30 mouse cellular contexts compared by ENCODE assay signal in the genomic region with DNA sequence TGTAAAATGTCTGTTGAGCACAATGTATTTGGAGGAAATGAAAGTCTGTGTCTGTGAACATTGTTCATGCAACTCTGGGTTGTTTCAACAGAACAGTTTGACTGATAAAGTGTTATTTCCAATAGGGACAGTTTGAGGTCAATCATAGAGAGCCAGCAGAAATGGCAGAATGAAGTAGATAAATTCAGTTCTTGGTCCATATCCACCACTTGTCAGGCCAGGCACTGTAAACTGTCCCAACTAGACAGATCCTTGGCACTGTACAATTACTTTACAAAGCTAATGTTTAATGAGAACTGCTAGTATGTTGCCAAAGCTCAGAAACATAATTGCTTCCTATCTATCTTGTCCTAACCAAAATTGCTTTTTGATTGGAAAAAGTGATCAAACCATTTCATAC. TPM values are rescaled to one million over a fixed set of nuclear protein-coding genes. Genes with fewer than 3 reads are reported as not detected.
"Had no signal": no experiment of that assay in that cellular context is flagged by ENCODE, and none has a peak within 500 bp of the region (broad histone marks: within the 10 kb centered on the region; RNA-seq: fewer than 3 reads in every experiment).

No protein-coding gene starts in this region.

- H3K4me1 ChIP-seq: heart, embryonic 13.5 days; heart, embryonic 15.5 days; hindbrain, embryonic 13.5 days; hindbrain, embryonic 15.5 days; limb, embryonic 13.5 days had no signal

- H3K4me2 ChIP-seq: heart, embryonic 11.5 days; heart, embryonic 13.5 days; heart, embryonic 15.5 days; hindbrain, embryonic 13.5 days; hindbrain, embryonic 15.5 days; limb, embryonic 13.5 days had no signal

- H3K36me3 ChIP-seq: heart, embryonic 13.5 days; heart, embryonic 15.5 days; hindbrain, embryonic 13.5 days; hindbrain, embryonic 15.5 days; limb, embryonic 13.5 days had no signal

- ATAC-seq: forebrain, postnatal 0 days; hindbrain, postnatal 0 days; intestine, embryonic 16.5 days had no signal

- H3K27me3 ChIP-seq: heart, embryonic 13.5 days; heart, embryonic 15.5 days; hindbrain, embryonic 13.5 days; hindbrain, embryonic 15.5 days; limb, embryonic 13.5 days had no signal

- H3K9me3 ChIP-seq: heart, embryonic 13.5 days; heart, embryonic 15.5 days; hindbrain, embryonic 13.5 days; hindbrain, embryonic 15.5 days; limb, embryonic 13.5 days had no signal

- H3K9ac ChIP-seq: forebrain, postnatal 0 days; heart, embryonic 13.5 days; heart, embryonic 15.5 days; hindbrain, embryonic 13.5 days; hindbrain, embryonic 15.5 days; limb, embryonic 13.5 days had no signal

- DNase-seq: forebrain, postnatal 0 days; gastrocnemius, postnatal 14 days; gastrocnemius, postnatal 36 days; heart, adult 11 months; heart, adult 2 months; heart, postnatal 14 days; heart, postnatal 36 days; kidney, adult 11 months; kidney, adult 8-10 months; kidney, postnatal 10 days; kidney, postnatal 25 days; layer of hippocampus, adult 9-11 months; layer of hippocampus, postnatal 36 days; left cerebral cortex, postnatal 4 days had no signal

- H3K27ac ChIP-seq: heart, adult 2 months; heart, embryonic 13.5 days; heart, embryonic 15.5 days; hindbrain, embryonic 13.5 days; hindbrain, embryonic 15.5 days; hindbrain, postnatal 0 days; limb, embryonic 13.5 days had no signal

- H3K4me3 ChIP-seq: heart, adult 2 months; heart, embryonic 13.5 days; heart, embryonic 15.5 days; hindbrain, embryonic 13.5 days; hindbrain, embryonic 15.5 days; limb, embryonic 13.5 days had no signal

RNA-seq across cellular contexts. Expression of a gene that starts 13.3 kb away (rescaled TPM):
- polyA plus RNA-seq: forebrain, postnatal 0 days; gonadal fat pad, adult 2 months; heart, adult 2 months; heart, embryonic 11.5 days; heart, embryonic 13.5 days; heart, embryonic 15.5 days; heart, postnatal 0 days; hindbrain, embryonic 11.5 days; hindbrain, embryonic 13.5 days; hindbrain, embryonic 15.5 days; hindbrain, postnatal 0 days; intestine, embryonic 14.5 days; intestine, embryonic 16.5 days; kidney, embryonic 14.5 days; kidney, embryonic 16.5 days; large intestine, adult 2 months; limb, embryonic 11.5 days; limb, embryonic 13.5 days had no signal
